Comparison of ENCODE assay signal across 8 mouse cellular contexts in the genomic region with DNA sequence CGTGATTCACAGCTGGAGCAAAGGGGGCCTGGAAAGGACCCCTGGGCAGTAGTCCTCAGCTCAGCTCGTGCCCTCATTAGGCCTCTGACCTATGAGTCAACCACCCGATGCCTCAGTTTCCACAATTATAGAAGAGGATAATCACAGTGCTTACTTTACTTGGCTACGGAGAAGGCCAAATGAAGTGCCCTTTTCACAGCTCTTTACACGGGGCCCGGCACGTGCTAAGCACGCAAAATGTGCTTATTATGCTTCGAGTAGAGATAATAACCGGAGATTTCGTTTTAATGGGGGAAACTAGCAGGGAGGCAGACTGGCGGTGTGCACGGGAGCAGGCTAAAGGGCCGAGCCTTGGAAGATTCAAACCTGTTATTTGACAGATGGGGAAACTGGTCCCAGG.
DNase-seq lines count a peak whose midpoint lies in the region; ATAC-seq and TF ChIP-seq lines count a peak whose summit lies in the region.

No protein-coding gene starts in this region.

- WGBS in heart, embryonic 16.5 days, result 58% methylated on average over 14 of the region's 14 CpGs
- 72% methylated on average over 14 of the region's 14 CpGs for whole genome bisulfite sequencing in liver, embryonic 13.5 days (ENCODE audit: insufficient replicate concordance)

- no peaks in the 10 kb centered on the region for H3K36me3 ChIP-seq in heart, embryonic 16.5 days (ENCODE audit: control insufficient read depth, insufficient read depth)
- no peaks in the 10 kb centered on the region for H3K36me3 ChIP-seq in liver, embryonic 13.5 days

- no peaks in the 10 kb centered on the region for H3K27me3 ChIP-seq in heart, embryonic 16.5 days (ENCODE audit: control insufficient read depth, insufficient read depth, low read length)
- H3K27me3 ChIP-seq in liver, embryonic 13.5 days, result no peaks in the 10 kb centered on the region

- no peak for ATAC-seq in heart, embryonic 16.5 days (replicated peaks; ENCODE audit: extremely low read depth, insufficient read depth, low FRiP score)
- ATAC-seq in liver, embryonic 13.5 days (ENCODE audit: low read depth), result no peak
- ATAC-seq in megakaryocyte, adult 5-6 weeks (ENCODE audit: poor library complexity, severe bottlenecking), result no peak

- no peak overlapping the region for H3K4me3 ChIP-seq in layer of hippocampus, adult 2 months
- H3K4me3 ChIP-seq in heart, embryonic 16.5 days (ENCODE audit: low read length), result no peak overlapping the region
- no peak overlapping the region for H3K4me3 ChIP-seq in liver, embryonic 13.5 days (replicated peaks)

- H3K4me1 ChIP-seq in heart, embryonic 16.5 days (ENCODE audit: control insufficient read depth, insufficient read depth, low read length), result peaks cover 46% of the 10 kb centered on the region
- peaks cover 69% of the 10 kb centered on the region for H3K4me1 ChIP-seq in liver, embryonic 13.5 days (replicated peaks)

- TF ChIP-seq CTCF in layer of hippocampus, adult 2 months (conservative IDR thresholded peaks at IDR 0.05), result no peak

- H3K9me3 ChIP-seq in heart, embryonic 16.5 days (replicated peaks; ENCODE audit: control insufficient read depth, low read length), result no peaks in the 10 kb centered on the region
- no peaks in the 10 kb centered on the region for H3K9me3 ChIP-seq in liver, embryonic 13.5 days (replicated peaks)

- peak overlapping the region; percentile 36 for H3K4me2 ChIP-seq in heart, embryonic 16.5 days (ENCODE audit: low read depth, low read length)
- peak overlapping the region; percentile 44 for H3K4me2 ChIP-seq in liver, embryonic 13.5 days

- no peak overlapping the region for H3K9ac ChIP-seq in heart, embryonic 16.5 days (ENCODE audit: low read length)
- H3K9ac ChIP-seq in liver, embryonic 13.5 days, result peak overlapping the region; percentile 66

- DNase-seq in adrenal gland, postnatal 10 days, result peak; percentile 18
- DNase-seq in adrenal gland, adult 18-20 months (ENCODE audit: low spot score in 2 of 2), result no peak
- DNase-seq in layer of hippocampus, adult 2 months (ENCODE audit: low spot score in 2 of 2), result no peak
- no peak for DNase-seq in layer of hippocampus, postnatal 10 days (ENCODE audit: low spot score in 2 of 2)
- no peak for DNase-seq in liver, embryonic 13.5 days
- no peak for DNase-seq in frontal cortex, postnatal 10 days (ENCODE audit: low spot score in 2 of 2)

- 0 out of 2 replicates have a peak overlapping the region, but pooled peaks have one; percentile 18 for H3K27ac ChIP-seq in layer of hippocampus, adult 2 months
- H3K27ac ChIP-seq in heart, embryonic 16.5 days (ENCODE audit: low read length), result peak overlapping the region; percentile 86
- peak overlapping the region; percentile 86 for H3K27ac ChIP-seq in liver, embryonic 13.5 days

Comparison
In these comparisons a context has a peak if more than half of its experiments do, and no peak if none do; other contexts are left out.
1. H3K27ac ChIP-seq: peak in every context shown above with its lines; median percentile 86 in heart, embryonic 16.5 days; 86 in liver, embryonic 13.5 days; 18 in layer of hippocampus, adult 2 months.